Mouse (Mus musculus) CH12.LX (cell line): Measurements from ENCODE around the gene Adamts6. TPM values are rescaled to one million over a fixed set of nuclear protein-coding genes. Genes with fewer than 3 reads are reported as not detected.

ENCODE experiments used
- DNase-seq: peaks from one replicate; pipeline ENCODE4 v3.0.0-alpha.2; 2013; ENCODE audit errors: extremely low read depth
- H3K27ac ChIP-seq: 2 replicates; pipeline ENCODE4 v1.5.1; 2012; ENCODE audit warnings: low read depth, mild to moderate bottlenecking, control low read depth, moderate library complexity; ENCODE audit not compliant: insufficient read depth
- H3K27me3 ChIP-seq: replicated peaks from 2 replicates; pipeline ENCODE3; 2012; ENCODE audit warnings: inconsistent platforms
- H3K36me3 ChIP-seq, 2 experiments: replicated peaks in 1 of 2; 2 replicates each; pipeline versions ENCODE3 to v1.6.1; 2012; ENCODE audit warnings: inconsistent platforms in 1 of 2, low read length in 1 of 2, mild to moderate bottlenecking in 1 of 2, mixed read lengths in 1 of 2, moderate library complexity in 1 of 2; ENCODE audit not compliant: control insufficient read depth in 1 of 2, insufficient read depth in 1 of 2
- H3K4me1 ChIP-seq, 2 experiments: 2 replicates each; pipeline ENCODE4 v1.6.1; 2012; ENCODE audit warnings: inconsistent platforms in 1 of 2, moderate library complexity in 1 of 2; ENCODE audit not compliant: insufficient read depth in 2 of 2, control insufficient read depth in 1 of 2
- H3K4me2 ChIP-seq: 2 replicates; pipeline ENCODE4 v1.6.1; 2012; ENCODE audit warnings: low read depth, mild to moderate bottlenecking, control low read depth; ENCODE audit not compliant: poor library complexity, insufficient read depth, severe bottlenecking
- H3K4me3 ChIP-seq, 3 experiments: fragments of 150-350 bp in 1 of 3; sonication (generic) in 1 of 3; replicated peaks in 1 of 3; 2 replicates each; pipeline versions ENCODE3 to v1.5.1; 2011 to 2012; ENCODE audit warnings: low read depth in 2 of 3, low read length in 2 of 3, mild to moderate bottlenecking in 2 of 3, moderate library complexity in 2 of 3, control low read depth in 1 of 3, improper control_type of control experiment in 1 of 3, inconsistent platforms in 1 of 3, mixed read lengths in 1 of 3; ENCODE audit not compliant: poor library complexity in 1 of 3
- H3K79me2 ChIP-seq: replicated peaks from 2 replicates; pipeline ENCODE4 v1.6.1; 2012; ENCODE audit warnings: mild to moderate bottlenecking, moderate library complexity; ENCODE audit not compliant: control insufficient read depth, poor library complexity, insufficient read depth, severe bottlenecking; ENCODE audit errors: extremely low read depth
- H3K9ac ChIP-seq: 2 replicates; pipeline ENCODE4 v1.6.1; 2012; ENCODE audit warnings: low read depth, mild to moderate bottlenecking, control low read depth, moderate library complexity; ENCODE audit not compliant: insufficient read depth
- H3K9me3 ChIP-seq: replicated peaks from 2 replicates; pipeline ENCODE3; 2012; ENCODE audit warnings: low read length, inconsistent platforms, mixed read lengths
- BHLHE40 ChIP-seq: IDR thresholded peaks from 2 replicates; pipeline ENCODE4 v1.6.1; 2011; ENCODE audit warnings: mild to moderate bottlenecking, low read depth, low read length, improper control_type of control experiment
- CHD1 ChIP-seq: IDR thresholded peaks from 2 replicates; pipeline ENCODE4 v1.6.1; 2012; ENCODE audit warnings: low read depth, low read length, improper control_type of control experiment, inconsistent platforms
- CHD2 ChIP-seq: IDR thresholded peaks from 2 replicates; pipeline ENCODE4 v1.6.1; 2011; ENCODE audit warnings: low read length, improper control_type of control experiment
- CTCF ChIP-seq, 2 experiments: IDR thresholded peaks in 1 of 2; conservative IDR thresholded peaks in 1 of 2; 2 replicates each; pipeline ENCODE4 v1.5.1; 2011 to 2012; ENCODE audit warnings: low read depth in 2 of 2, low read length in 2 of 2, improper control_type of control experiment in 1 of 2, inconsistent platforms in 1 of 2, mild to moderate bottlenecking in 1 of 2, moderate library complexity in 1 of 2
- ELF1 ChIP-seq: IDR thresholded peaks from 2 replicates; pipeline ENCODE4 v1.6.1; 2014; ENCODE audit warnings: low read depth, mild to moderate bottlenecking, inconsistent platforms, low read length, improper control_type of control experiment
- EP300 ChIP-seq: IDR thresholded peaks from 2 replicates; pipeline ENCODE4 v1.6.1; 2011; ENCODE audit warnings: low read length, improper control_type of control experiment
- ETS1 ChIP-seq: conservative IDR thresholded peaks from 2 replicates; pipeline ENCODE4 v1.6.1; 2012; ENCODE audit warnings: low read depth, mild to moderate bottlenecking, inconsistent platforms, low read length, improper control_type of control experiment, moderate library complexity
- GABPA ChIP-seq: IDR thresholded peaks from 2 replicates; pipeline ENCODE4 v1.6.1; 2012; ENCODE audit warnings: low read depth, low read length, improper control_type of control experiment, inconsistent platforms; ENCODE audit not compliant: insufficient replicate concordance
- HCFC1 ChIP-seq: IDR thresholded peaks from 2 replicates; pipeline ENCODE4 v1.6.1; 2012; ENCODE audit warnings: low read depth, mild to moderate bottlenecking, inconsistent platforms, low read length, improper control_type of control experiment
- IRF4 ChIP-seq: IDR thresholded peaks from 2 replicates; pipeline ENCODE4 v1.6.1; 2014; ENCODE audit warnings: low read depth, mild to moderate bottlenecking, inconsistent platforms, low read length, improper control_type of control experiment
- JUN ChIP-seq: IDR thresholded peaks from 2 replicates; pipeline ENCODE4 v1.6.1; 2011; ENCODE audit warnings: low read depth, mild to moderate bottlenecking, low read length, improper control_type of control experiment, moderate library complexity; ENCODE audit not compliant: insufficient read depth
- JUND ChIP-seq: conservative IDR thresholded peaks from 2 replicates; pipeline ENCODE4 v1.6.1; 2011; ENCODE audit warnings: low read depth, low read length, improper control_type of control experiment
- KAT2A ChIP-seq: IDR thresholded peaks from 2 replicates; pipeline ENCODE4 v1.6.1; 2012; ENCODE audit warnings: low read length, improper control_type of control experiment, inconsistent platforms; ENCODE audit not compliant: insufficient replicate concordance
- MAFK ChIP-seq: IDR thresholded peaks from 2 replicates; pipeline ENCODE4 v1.6.1; 2011; ENCODE audit warnings: low read length, improper control_type of control experiment; ENCODE audit not compliant: insufficient replicate concordance
- MAX ChIP-seq: IDR thresholded peaks from 2 replicates; pipeline ENCODE4 v1.6.1; 2011; ENCODE audit warnings: low read length, improper control_type of control experiment
- MAZ ChIP-seq: IDR thresholded peaks from 2 replicates; pipeline ENCODE4 v1.6.1; 2012; ENCODE audit warnings: low read depth, mild to moderate bottlenecking, inconsistent platforms, low read length, improper control_type of control experiment, moderate library complexity
- MYC ChIP-seq: IDR thresholded peaks from 2 replicates; pipeline ENCODE4 v1.6.1; 2011; ENCODE audit warnings: low read depth, mild to moderate bottlenecking, improper control_type of control experiment, low read length
- NRF1 ChIP-seq: IDR thresholded peaks from 2 replicates; pipeline ENCODE4 v1.6.1; 2014; ENCODE audit warnings: low read depth, mild to moderate bottlenecking, inconsistent platforms, low read length, improper control_type of control experiment, moderate library complexity
- POLR2AphosphoS2 ChIP-seq: IDR thresholded peaks from 2 replicates; pipeline ENCODE4 v1.6.1; 2011; ENCODE audit warnings: low read depth, low read length, improper control_type of control experiment
- SMC3 ChIP-seq: IDR thresholded peaks from 2 replicates; pipeline ENCODE4 v1.6.1; 2011; ENCODE audit warnings: low read depth, low read length, improper control_type of control experiment
- UBTF ChIP-seq: IDR thresholded peaks from 2 replicates; pipeline ENCODE4 v1.6.1; 2012; ENCODE audit warnings: low read depth, mild to moderate bottlenecking, inconsistent platforms, low read length, improper control_type of control experiment, moderate library complexity
- ZC3H11A ChIP-seq: IDR thresholded peaks from 2 replicates; pipeline ENCODE4 v1.6.1; 2012; ENCODE audit warnings: low read depth, mild to moderate bottlenecking, inconsistent platforms, low read length, improper control_type of control experiment
- ZKSCAN1 ChIP-seq: IDR thresholded peaks from 2 replicates; pipeline ENCODE4 v1.6.1; 2012; ENCODE audit warnings: low read depth, inconsistent platforms, low read length, improper control_type of control experiment, borderline replicate concordance
- ZMIZ1 ChIP-seq: IDR thresholded peaks from 2 replicates; pipeline ENCODE4 v1.6.1; 2012; ENCODE audit warnings: low read depth, mild to moderate bottlenecking, inconsistent platforms, low read length, improper control_type of control experiment
- dilution Hi-C: fragments of 300-500 bp; cut with MboI; formaldehyde crosslinking; loops from 2 replicates; pipeline ENCODE4 v1.14.3; 2020; ENCODE audit warnings: low sequenced_read_pairs; ENCODE audit not compliant: extremely low pct_unique_long_range_greater_than_20kb, extremely low pct_ligation_motif_present
- in situ Hi-C: fragments of 300-500 bp; cut with MboI; formaldehyde crosslinking; loops from 3 replicates; pipeline ENCODE4 v1.14.3; 2019; ENCODE audit warnings: low sequenced_read_pairs, low pct_ligation_motif_present, low pct_unique_long_range_greater_than_20kb, mixed read lengths
- polyA plus RNA-seq: library from polyadenylated mRNA; unstranded; fragments of >175 nt; gene quantifications from 2 replicates; pipeline ENCODE4 v1.2.1, GENCODE M21; 2012; ENCODE audit warnings: low read depth; ENCODE audit not compliant: insufficient read length
- total RNA-seq, 2 experiments: library from RNA; depleted of rRNA; stranded (reverse); fragments of 300-350 nt in 1 of 2; fragments of >200 nt in 1 of 2; gene quantifications; 2 replicates each; pipeline ENCODE4 v1.2.3; 2012 to 2014

The Adamts6 gene
- total and polyA plus RNA-seq, 3 experiments, result 0.34 to 1.1 (median 0.72) TPM

DNA sequence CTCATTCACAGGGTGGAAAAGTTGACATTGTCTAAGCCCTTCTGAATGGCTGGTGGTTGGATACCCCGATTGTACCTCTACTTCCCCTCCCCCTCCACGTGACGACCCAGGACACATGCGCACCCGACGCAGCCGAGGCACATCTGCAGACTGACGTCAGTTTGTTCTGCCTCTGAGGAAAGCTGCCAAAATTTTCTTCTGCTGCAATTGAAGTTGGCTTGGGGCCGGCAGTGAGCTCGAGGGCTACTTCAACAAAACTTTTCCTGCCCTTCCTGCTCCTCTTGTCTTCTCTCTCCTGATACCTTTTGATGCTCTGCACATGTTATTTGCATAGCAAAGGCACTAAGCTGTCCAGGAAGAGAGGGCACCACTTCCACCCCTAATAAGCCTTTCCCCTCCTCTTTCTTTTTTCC is 732 bp upstream of the Adamts6 start (continued):
- TF ChIP-seq JUND, result 0 out of 2 replicates have a peak, but pooled peaks have one; percentile 48
- TF ChIP-seq GABPA, result no peak
- TF ChIP-seq IRF4, result peak; percentile 69
- no peak for TF ChIP-seq CTCF (conservative IDR thresholded peaks at IDR 0.05 in 1 of 2, IDR thresholded peaks at IDR 0.05 in 1 of 2; ENCODE audit: low read depth in 2 of 2, low read length in 2 of 2)
- no peak for TF ChIP-seq MAFK
- TF ChIP-seq MYC, result peak; percentile 82
- TF ChIP-seq ZC3H11A, result no peak
- TF ChIP-seq POLR2AphosphoS2, result no peak
- no peak for TF ChIP-seq KAT2A
- TF ChIP-seq BHLHE40, result peak; percentile 100
- TF ChIP-seq JUN, result peak; percentile 78
- no peak for TF ChIP-seq UBTF
- TF ChIP-seq ZKSCAN1, result no peak
- TF ChIP-seq HCFC1, result peak; percentile 26; the same call in 1 of the 2 replicates
- peak; percentile 53 for TF ChIP-seq EP300
- peak; percentile 91 for TF ChIP-seq NRF1
- no peak for TF ChIP-seq MAZ
- peak; percentile 66; the same call in 1 of the 2 replicates for TF ChIP-seq ELF1

DNA sequence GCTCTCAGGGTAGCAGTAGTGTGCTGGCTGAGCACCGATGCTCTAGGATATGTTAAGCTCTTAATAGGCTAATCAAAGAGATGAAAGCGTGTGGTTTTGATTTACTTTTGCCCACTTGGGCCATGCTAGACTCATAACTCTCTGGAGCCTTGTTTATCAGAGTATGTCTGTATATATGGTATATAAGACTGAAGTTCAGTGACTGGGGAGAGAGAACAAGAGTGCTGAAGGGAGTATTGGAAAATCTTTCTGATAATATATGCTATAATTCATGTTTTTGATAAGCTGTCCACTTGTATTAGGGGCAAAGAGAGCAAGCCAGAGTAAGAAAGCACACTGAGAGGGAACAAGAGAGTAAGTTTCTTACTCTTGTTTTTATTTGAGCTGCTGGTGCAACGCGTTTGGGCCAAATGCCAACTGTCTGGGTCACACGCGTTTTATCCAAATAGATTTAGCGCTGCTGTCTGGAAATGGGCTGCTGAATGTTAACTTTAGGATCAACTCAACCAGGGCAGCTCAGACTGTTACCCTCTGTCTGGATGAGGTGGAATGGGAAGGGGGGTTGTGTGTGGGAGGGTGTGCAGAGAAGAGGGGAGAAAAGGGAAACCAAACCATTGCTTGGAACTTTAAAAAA is 708 bp downstream of the Adamts6 start:
- H3K4me2 ChIP-seq, result peak overlapping the region; percentile 100
- peak overlapping the region; percentile 37; the same call in 1 of the 2 replicates for H3K9ac ChIP-seq
- dilution Hi-C loops (no loop called here), in situ Hi-C loops (loop anchor here (10.0 kb wide), 1 partner anchor 496 kb away; no protein-coding TSS in a partner anchor)
- H3K9me3 ChIP-seq, result no peaks in the 10 kb centered on the region
- no peaks in the 10 kb centered on the region; the same call in 1 of the 2 replicates for H3K79me2 ChIP-seq
- no peak overlapping the region for H3K27ac ChIP-seq
- no peaks in the 10 kb centered on the region for H3K27me3 ChIP-seq
- DNase-seq, result no peak
- TF ChIP-seq GABPA (no peak), ZMIZ1 (no peak), UBTF (no peak), MAX (no peak), CTCF (conservative IDR thresholded peaks at IDR 0.05 in 1 of 2, IDR thresholded peaks at IDR 0.05 in 1 of 2; ENCODE audit: low read depth in 2 of 2, low read length in 2 of 2) (no peak), ZC3H11A (no peak), ETS1 (no peak), ELF1 (no peak), SMC3 (no peak), MYC (no peak), KAT2A (no peak), JUN (no peak), NRF1 (no peak), CHD2 (no peak), CHD1 (no peak), MAZ (no peak)
- H3K36me3 ChIP-seq, result no peaks in the 10 kb centered on the region
- H3K4me1 ChIP-seq, result peaks cover 0 to 12% of the 10 kb centered on the region in 2 experiments; a peak in 1 of 4 replicates
- peak overlapping the region; percentile 42 to 45 (median 43) for H3K4me3 ChIP-seq
